Mouse (Mus musculus): Measurements from ENCODE around the gene Pigg. TPM values are rescaled to one million over a fixed set of nuclear protein-coding genes. Genes with fewer than 3 reads are reported as not detected.

Gene Pigg
- total and polyA plus RNA-seq, 2 experiments from 2014 or later, result 2.4 to 6.8 TPM

DNA sequence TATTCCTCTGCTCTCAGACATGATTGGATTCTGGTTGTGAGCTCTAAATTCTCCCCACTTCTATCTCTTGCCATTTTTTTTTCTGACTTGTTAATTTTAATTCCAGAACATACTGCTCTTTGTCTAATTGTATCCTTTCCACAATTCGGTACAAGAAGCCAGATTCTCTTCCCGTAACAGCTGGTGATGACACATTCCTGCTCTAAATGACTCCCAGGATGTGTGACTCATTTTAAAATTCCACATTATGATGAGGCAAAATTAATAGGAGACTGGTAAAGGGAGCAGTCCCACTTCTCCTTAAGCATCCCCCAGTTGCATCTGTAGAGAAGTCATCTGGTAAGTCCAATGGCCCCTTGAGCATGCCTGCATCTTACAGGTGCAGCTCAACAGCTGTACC is 73.2 kb downstream of the Pigg start:
- WGBS, result 95% methylated on average over 2 of the region's 2 CpGs
- Histone ChIP-seq H3K4me1 (ENCODE audit: insufficient read depth, low read length) (no peaks in the 10 kb centered on the region), H3K4me2 (ENCODE audit: low read depth, low read length, poor library complexity, severe bottlenecking) (no peak overlapping the region), H3K36me3 (ENCODE audit: insufficient read depth, low read length) (no peaks in the 10 kb centered on the region), H3K9ac (replicated peaks; ENCODE audit: low read length, poor library complexity, severe bottlenecking) (no peak overlapping the region), H3K4me3 (ENCODE audit: low read depth, low read length) (no peak overlapping the region), H3K9me3 (ENCODE audit: low read length) (no peaks in the 10 kb centered on the region), H3K27me3 (ENCODE audit: insufficient read depth, low read length) (no peaks in the 10 kb centered on the region), H3K27ac (ENCODE audit: low read depth, low read length) (no peak overlapping the region)
- no peak for TF ChIP-seq CTCF (IDR thresholded peaks at IDR 0.05)
- DNase-seq (ENCODE audit: low spot score), result no peak
- ATAC-seq (ENCODE audit: low FRiP score), result no peak

DNA sequence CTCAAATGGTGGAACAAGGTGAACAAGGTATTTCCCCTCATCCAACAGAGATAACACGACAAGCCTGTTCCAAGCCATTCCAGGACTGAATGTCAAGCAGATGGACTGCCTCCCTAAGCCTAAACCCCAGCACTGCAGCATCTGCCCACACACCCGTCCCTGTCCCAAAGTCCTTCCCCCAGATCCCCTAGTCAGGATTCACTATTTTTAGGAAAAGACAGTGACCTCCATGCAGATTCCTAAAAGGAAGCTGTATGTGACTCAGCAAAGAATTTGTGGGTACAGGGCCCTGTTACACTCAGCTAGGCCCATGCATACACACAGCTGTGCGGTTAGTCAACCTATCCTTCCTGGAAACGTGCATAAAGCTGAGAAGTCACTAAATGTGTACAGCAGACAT is 74.0 kb downstream of the Pigg start:
- Histone ChIP-seq H3K9me3 (ENCODE audit: low read length) (no peaks in the 10 kb centered on the region), H3K4me1 (ENCODE audit: insufficient read depth, low read length) (no peaks in the 10 kb centered on the region), H3K4me2 (ENCODE audit: low read depth, low read length, poor library complexity, severe bottlenecking) (no peak overlapping the region), H3K27me3 (ENCODE audit: insufficient read depth, low read length) (no peaks in the 10 kb centered on the region), H3K36me3 (ENCODE audit: insufficient read depth, low read length) (no peaks in the 10 kb centered on the region), H3K9ac (replicated peaks; ENCODE audit: low read length, poor library complexity, severe bottlenecking) (no peak overlapping the region), H3K4me3 (ENCODE audit: low read depth, low read length) (no peak overlapping the region), H3K27ac (ENCODE audit: low read depth, low read length) (no peak overlapping the region)
- no peak for TF ChIP-seq CTCF (IDR thresholded peaks at IDR 0.05)
- 71% methylated on average over 4 of the region's 4 CpGs for WGBS
- ATAC-seq (ENCODE audit: low FRiP score) (no peak), DNase-seq (ENCODE audit: low spot score) (no peak)

DNA sequence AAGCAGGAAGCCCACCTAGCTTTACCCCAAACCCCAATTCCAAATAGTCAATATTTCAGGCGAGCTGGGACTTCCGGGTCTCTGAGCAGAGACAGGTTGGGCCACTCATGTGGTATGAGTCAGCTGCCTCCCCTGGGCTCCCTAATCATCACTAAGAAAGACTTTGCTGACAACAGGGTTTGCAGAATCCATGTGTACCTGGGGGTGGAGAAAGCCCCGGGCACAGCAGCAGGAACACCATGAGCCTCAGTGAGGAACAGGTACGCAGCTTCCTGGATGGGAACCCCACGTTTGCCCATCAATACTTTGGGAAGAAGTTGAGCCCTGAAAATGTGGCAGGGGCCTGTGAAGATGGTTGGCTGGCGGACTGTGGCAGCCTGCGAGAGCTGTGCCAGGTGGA is 75.8 kb downstream of the Pigg start, which contains the start of gene Pde6b:
Pde6b (plus strand) TSS at position 191 of the 400 bp plus-strand sequence.
- Histone ChIP-seq H3K9ac (replicated peaks; ENCODE audit: low read length, poor library complexity, severe bottlenecking) (no peak within 1 kb of the TSS), H3K4me2 (ENCODE audit: low read depth, low read length, poor library complexity, severe bottlenecking) (no peak within 1 kb of the TSS), H3K9me3 (ENCODE audit: low read length) (no peaks in the 10 kb centered on the region), H3K27ac (ENCODE audit: low read depth, low read length) (no peak within 1 kb of the TSS), H3K27me3 (ENCODE audit: insufficient read depth, low read length) (no peaks in the 10 kb centered on the region), H3K4me1 (ENCODE audit: insufficient read depth, low read length) (no peaks in the 10 kb centered on the region), H3K36me3 (ENCODE audit: insufficient read depth, low read length) (no peaks in the 10 kb centered on the region), H3K4me3 (ENCODE audit: low read depth, low read length) (no peak within 1 kb of the TSS)
- DNase-seq (ENCODE audit: low spot score) (no peak), ATAC-seq (ENCODE audit: low FRiP score) (no peak)
- no peak for TF ChIP-seq CTCF (IDR thresholded peaks at IDR 0.05)
- 87% methylated on average over 7 of the region's 7 CpGs for WGBS

DNA sequence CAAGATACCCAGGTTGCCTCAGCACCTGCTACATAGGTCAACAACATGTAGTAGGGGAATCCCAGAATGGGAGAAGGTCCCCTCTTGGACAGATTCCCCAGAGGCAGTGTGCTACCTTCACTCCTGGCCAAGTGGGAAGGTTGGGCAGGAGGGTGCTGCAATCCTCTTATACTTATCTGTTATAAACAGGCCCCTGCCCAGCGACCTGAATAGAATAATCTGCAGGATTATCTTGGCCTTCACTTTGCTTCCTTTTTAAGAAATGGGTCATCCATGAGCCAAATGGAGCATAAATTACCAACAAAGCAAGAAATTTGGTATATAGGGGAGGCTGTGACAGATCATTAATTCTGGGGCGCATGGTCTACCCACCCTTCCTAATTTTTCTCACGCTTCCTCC is 77.3 kb downstream of the Pigg start:
- TF ChIP-seq CTCF (IDR thresholded peaks at IDR 0.05), result no peak
- H3K27ac ChIP-seq (ENCODE audit: low read depth, low read length), result no peak overlapping the region
- no peaks in the 10 kb centered on the region for H3K36me3 ChIP-seq (ENCODE audit: insufficient read depth, low read length)
- no peak overlapping the region for H3K4me3 ChIP-seq (ENCODE audit: low read depth, low read length)
- no peak for DNase-seq (ENCODE audit: low spot score)
- H3K27me3 ChIP-seq (ENCODE audit: insufficient read depth, low read length), result no peaks in the 10 kb centered on the region
- no peak overlapping the region for H3K9ac ChIP-seq (replicated peaks; ENCODE audit: low read length, poor library complexity, severe bottlenecking)
- H3K4me2 ChIP-seq (ENCODE audit: low read depth, low read length, poor library complexity, severe bottlenecking), result no peak overlapping the region
- no peak for ATAC-seq (ENCODE audit: low FRiP score)
- H3K4me1 ChIP-seq (ENCODE audit: insufficient read depth, low read length), result no peaks in the 10 kb centered on the region
- no peaks in the 10 kb centered on the region for H3K9me3 ChIP-seq (ENCODE audit: low read length)
- 67% methylated on average over 3 of the region's 3 CpGs for WGBS

Other genes with a start within 250 kb of the Pigg start
- 57.9 and 60.0 TPM in 2 replicates for gene Mtf2, start 246.9 kb upstream of the Pigg start, total RNA-seq (2014; rRNA removed)
- 54.7 and 55.0 TPM in 2 replicates for gene Mtf2, start 246.9 kb upstream of the Pigg start, polyA plus RNA-seq (2015; fragmentation: Nextera tagmentation; extraction: Ambion mirVana)
- gene Tmed5, start 180.0 kb upstream of the Pigg start, total RNA-seq (2014; rRNA removed), result 19.6 and 26.4 TPM in 2 replicates
- 19.6 and 23.4 TPM in 2 replicates for gene Tmed5, start 180.0 kb upstream of the Pigg start, polyA plus RNA-seq (2015; fragmentation: Nextera tagmentation; extraction: Ambion mirVana)
- gene Ccdc18, start 179.7 kb upstream of the Pigg start, total RNA-seq (2014; rRNA removed), result 0.66 and 1.1 TPM in 2 replicates
- gene Ccdc18, start 179.7 kb upstream of the Pigg start, polyA plus RNA-seq (2015; fragmentation: Nextera tagmentation; extraction: Ambion mirVana), result 1.4 and 2.0 TPM in 2 replicates
- 35.1 and 45.7 TPM in 2 replicates for gene Dr1, start 43.7 kb upstream of the Pigg start, total RNA-seq (2014; rRNA removed)
- gene Dr1, start 43.7 kb upstream of the Pigg start, polyA plus RNA-seq (2015; fragmentation: Nextera tagmentation; extraction: Ambion mirVana), result 39.3 and 40.2 TPM in 2 replicates
- 96.8 and 116 TPM in 2 replicates for gene Gm42517, start 55.3 kb downstream of the Pigg start, total RNA-seq (2014; rRNA removed)
- gene Gm42517, start 55.3 kb downstream of the Pigg start, polyA plus RNA-seq (2015; fragmentation: Nextera tagmentation; extraction: Ambion mirVana), result 4.6 and 5.7 TPM in 2 replicates
- not detected in 2 replicates for gene Pde6b, start 75.8 kb downstream of the Pigg start, total RNA-seq (2014; rRNA removed)
- 0.12 TPM in 1 of 2 replicates, not detected in the other for gene Pde6b, start 75.8 kb downstream of the Pigg start, polyA plus RNA-seq (2015; fragmentation: Nextera tagmentation; extraction: Ambion mirVana)
- gene Atp5k, start 121.8 kb downstream of the Pigg start, total RNA-seq (2014; rRNA removed), result 82.6 and 90.9 TPM in 2 replicates
- gene Atp5k, start 121.8 kb downstream of the Pigg start, polyA plus RNA-seq (2015; fragmentation: Nextera tagmentation; extraction: Ambion mirVana), result 533 and 539 TPM in 2 replicates
- 0.09 and 0.22 TPM in 2 replicates for gene Mfsd7a, start 136.3 kb downstream of the Pigg start, total RNA-seq (2014; rRNA removed)
- 0.14 TPM in 1 of 2 replicates, not detected in the other for gene Mfsd7a, start 136.3 kb downstream of the Pigg start, polyA plus RNA-seq (2015; fragmentation: Nextera tagmentation; extraction: Ambion mirVana)
- gene Pcgf3, start 148.6 kb downstream of the Pigg start, total RNA-seq (2014; rRNA removed), result 34.9 and 37.5 TPM in 2 replicates
- 14.5 and 17.6 TPM in 2 replicates for gene Pcgf3, start 148.6 kb downstream of the Pigg start, polyA plus RNA-seq (2015; fragmentation: Nextera tagmentation; extraction: Ambion mirVana)
- 47.2 and 66.4 TPM in 2 replicates for gene Cplx1, start 237.4 kb downstream of the Pigg start, total RNA-seq (2014; rRNA removed)
- gene Cplx1, start 237.4 kb downstream of the Pigg start, polyA plus RNA-seq (2015; fragmentation: Nextera tagmentation; extraction: Ambion mirVana), result 97.4 and 117 TPM in 2 replicates

Data from midbrain, postnatal 0 days (tissue).